Mouse (Mus musculus) gonadal fat pad, adult 2 months (tissue): Measurements from ENCODE around the gene Myh8. TPM values are rescaled to one million over a fixed set of nuclear protein-coding genes. Genes with fewer than 3 reads are reported as not detected.

Experiments
- polyA plus RNA-seq: library from polyadenylated mRNA; depleted of rRNA; stranded (reverse); fragments of >200 nt; gene quantifications from 2 replicates; pipeline ENCODE4 v1.2.3, GENCODE M21; 2012; rRNA removed

Gene Myh8
- polyA plus RNA-seq, 1 experiment: 0.09 TPM

Other genes starting within 250 kb of the Myh8 start
- 15.6 and 17.6 TPM in 2 replicates for gene Adprm, start 224.5 kb upstream of the Myh8 start, polyA plus RNA-seq
- 3.0 and 4.4 TPM in 2 replicates for gene Sco1, start 224.5 kb upstream of the Myh8 start, polyA plus RNA-seq
- gene Myh3, start 198.8 kb upstream of the Myh8 start, polyA plus RNA-seq: not detected in 2 replicates
- gene Myh2, start 106.1 kb upstream of the Myh8 start, polyA plus RNA-seq: 0.09 and 0.20 TPM in 2 replicates
- gene Myh1, start 77.1 kb upstream of the Myh8 start, polyA plus RNA-seq: 0.14 and 2.1 TPM in 2 replicates
- gene Myh4, start 39.1 kb upstream of the Myh8 start, polyA plus RNA-seq: 0.03 and 0.27 TPM in 2 replicates
- 0.28 and 0.56 TPM in 2 replicates for gene Myh13, start 44.5 kb downstream of the Myh8 start, polyA plus RNA-seq
- 9.9 and 14.2 TPM in 2 replicates for gene Gas7, start 178.3 kb downstream of the Myh8 start, polyA plus RNA-seq